Mouse (Mus musculus) MN1 (cell line): ENCODE data around the gene Nsun4.

Experiments
- DNase-seq: peaks from one replicate; pipeline ENCODE4 v3.0.0-alpha.2; 2016; ENCODE audit warnings: low spot score

Gene Nsun4

GRCm38 (mm10) chr4:115984111-115984510 is 69.6 kb downstream of the Nsun4 start:
- peak; percentile 83 for DNase-seq
